Mouse (Mus musculus): ENCODE results near the gene Rnf121. TPM values are rescaled to one million over a fixed set of nuclear protein-coding genes. Genes with fewer than 3 reads are reported as not detected.

Rnf121 gene
- 14.8 and 17.2 TPM in 2 replicates for polyA plus RNA-seq (2012; ENCODE audit: insufficient read depth, insufficient read length, missing spikeins)

GRCm38 (mm10) chr7:102065046-102065891 is at the start of gene Rnf121, which contains the start of the genes Xndc1 and Xntrpc:
Gene Rnf121 (minus strand): TSS chr7:102065469.
Gene Xndc1 (plus strand): TSS chr7:102065511.
Gene Xntrpc (plus strand): TSS chr7:102065713.
- peak within 1 kb of the TSS; percentile 83 for H3K4me3 ChIP-seq (ENCODE audit: insufficient read depth, low read depth, low read length)
- H3K4me1 ChIP-seq (ENCODE audit: control insufficient read depth, insufficient read depth, insufficient read length, low read length) = peaks cover 9% of the 10 kb centered on the region; the same call in 1 of the 2 replicates
- H3K27ac ChIP-seq (replicated peaks; ENCODE audit: low read depth, low read length) = peak within 1 kb of the TSS; percentile 89

GRCm38 (mm10) chr7:102113151-102113729 is 48.0 kb upstream of the Rnf121 start:
- no peak overlapping the region for H3K4me3 ChIP-seq (ENCODE audit: insufficient read depth, low read depth, low read length)
- no peak overlapping the region for H3K27ac ChIP-seq (replicated peaks; ENCODE audit: low read depth, low read length)
- no peaks in the 10 kb centered on the region for H3K4me1 ChIP-seq (ENCODE audit: control insufficient read depth, insufficient read depth, insufficient read length, low read length)

GRCm38 (mm10) chr7:102109746-102110145 is 44.5 kb upstream of the Rnf121 start:
- H3K4me3 ChIP-seq (ENCODE audit: insufficient read depth, low read depth, low read length) = no peak overlapping the region
- H3K4me1 ChIP-seq (ENCODE audit: control insufficient read depth, insufficient read depth, insufficient read length, low read length) = no peaks in the 10 kb centered on the region
- no peak overlapping the region for H3K27ac ChIP-seq (replicated peaks; ENCODE audit: low read depth, low read length)

GRCm38 (mm10) chr7:102109171-102109570 is 43.9 kb upstream of the Rnf121 start, which contains the start of gene Art5:
Gene Art5 (minus strand): TSS chr7:102109489.
- H3K27ac ChIP-seq (replicated peaks; ENCODE audit: low read depth, low read length) = no peak within 1 kb of the TSS

GRCm38 (mm10) chr7:102108206-102108605 is 42.9 kb upstream of the Rnf121 start:
- H3K27ac ChIP-seq (replicated peaks; ENCODE audit: low read depth, low read length) = no peak overlapping the region
- H3K4me3 ChIP-seq (ENCODE audit: insufficient read depth, low read depth, low read length) = no peak overlapping the region
- no peaks in the 10 kb centered on the region for H3K4me1 ChIP-seq (ENCODE audit: control insufficient read depth, insufficient read depth, insufficient read length, low read length)

More at GRCm38 (mm10) chr7:102109171-102109570, 43.9 kb upstream of the Rnf121 start, which contains the start of gene Art5:
- no peak within 1 kb of the TSS for H3K4me3 ChIP-seq (ENCODE audit: insufficient read depth, low read depth, low read length)
- H3K4me1 ChIP-seq (ENCODE audit: control insufficient read depth, insufficient read depth, insufficient read length, low read length) = no peaks in the 10 kb centered on the region

- Histone ChIP-seq H3K4me1 (ENCODE audit: control insufficient read depth, insufficient read depth, insufficient read length, low read length) (no peaks in the 10 kb centered on the region), H3K4me3 (ENCODE audit: insufficient read depth, low read depth, low read length) (no peak overlapping the region), H3K27ac (replicated peaks; ENCODE audit: low read depth, low read length) (no peak overlapping the region)
Observed at GRCm38 (mm10) chr7:102106700-102107141, 41.5 kb upstream of the Rnf121 start.

GRCm38 (mm10) chr7:102104126-102104525 is 38.9 kb upstream of the Rnf121 start:
- Histone ChIP-seq H3K4me3 (ENCODE audit: insufficient read depth, low read depth, low read length) (no peak overlapping the region), H3K27ac (replicated peaks; ENCODE audit: low read depth, low read length) (no peak overlapping the region), H3K4me1 (ENCODE audit: control insufficient read depth, insufficient read depth, insufficient read length, low read length) (peaks cover 7% of the 10 kb centered on the region; the same call in 1 of the 2 replicates)

- no peak overlapping the region for H3K27ac ChIP-seq (replicated peaks; ENCODE audit: low read depth, low read length)
- peaks cover 7% of the 10 kb centered on the region; the same call in 1 of the 2 replicates for H3K4me1 ChIP-seq (ENCODE audit: control insufficient read depth, insufficient read depth, insufficient read length, low read length)
- no peak overlapping the region for H3K4me3 ChIP-seq (ENCODE audit: insufficient read depth, low read depth, low read length)
Observed at GRCm38 (mm10) chr7:102103555-102103954, 38.3 kb upstream of the Rnf121 start.

GRCm38 (mm10) chr7:102102696-102103095 is 37.4 kb upstream of the Rnf121 start:
- Histone ChIP-seq H3K4me1 (ENCODE audit: control insufficient read depth, insufficient read depth, insufficient read length, low read length) (peaks cover 7% of the 10 kb centered on the region; the same call in 1 of the 2 replicates), H3K27ac (replicated peaks; ENCODE audit: low read depth, low read length) (no peak overlapping the region), H3K4me3 (ENCODE audit: insufficient read depth, low read depth, low read length) (no peak overlapping the region)

GRCm38 (mm10) chr7:102102241-102102640 is 37.0 kb upstream of the Rnf121 start:
- no peak overlapping the region for H3K27ac ChIP-seq (replicated peaks; ENCODE audit: low read depth, low read length)
- H3K4me3 ChIP-seq (ENCODE audit: insufficient read depth, low read depth, low read length) = no peak overlapping the region

GRCm38 (mm10) chr7:102101487-102101886 is 36.2 kb upstream of the Rnf121 start, which contains the start of gene Art1:
Gene Art1 (plus strand): TSS chr7:102101743.
- H3K4me1 ChIP-seq (ENCODE audit: control insufficient read depth, insufficient read depth, insufficient read length, low read length) = peaks cover 7% of the 10 kb centered on the region; the same call in 1 of the 2 replicates
- no peak within 1 kb of the TSS; the same call in 1 of the 2 replicates for H3K27ac ChIP-seq (replicated peaks; ENCODE audit: low read depth, low read length)
- no peak within 1 kb of the TSS for H3K4me3 ChIP-seq (ENCODE audit: insufficient read depth, low read depth, low read length)

More at GRCm38 (mm10) chr7:102102241-102102640, 37.0 kb upstream of the Rnf121 start:
- peaks cover 7% of the 10 kb centered on the region; the same call in 1 of the 2 replicates for H3K4me1 ChIP-seq (ENCODE audit: control insufficient read depth, insufficient read depth, insufficient read length, low read length)

GRCm38 (mm10) chr7:102100868-102101267 is 35.6 kb upstream of the Rnf121 start:
- peaks cover 7% of the 10 kb centered on the region; the same call in 1 of the 2 replicates for H3K4me1 ChIP-seq (ENCODE audit: control insufficient read depth, insufficient read depth, insufficient read length, low read length)
- H3K4me3 ChIP-seq (ENCODE audit: insufficient read depth, low read depth, low read length) = no peak overlapping the region
- H3K27ac ChIP-seq (replicated peaks; ENCODE audit: low read depth, low read length) = no peak overlapping the region; the same call in 1 of the 2 replicates

GRCm38 (mm10) chr7:102099760-102100661 is 34.7 kb upstream of the Rnf121 start:
- no peak overlapping the region; the same call in 1 of the 2 replicates for H3K27ac ChIP-seq (replicated peaks; ENCODE audit: low read depth, low read length)
- H3K4me3 ChIP-seq (ENCODE audit: insufficient read depth, low read depth, low read length) = peak overlapping the region; percentile 50
- H3K4me1 ChIP-seq (ENCODE audit: control insufficient read depth, insufficient read depth, insufficient read length, low read length) = peaks cover 7% of the 10 kb centered on the region; the same call in 1 of the 2 replicates

GRCm38 (mm10) chr7:102087336-102087735 is 22.1 kb upstream of the Rnf121 start:
- Histone ChIP-seq H3K27ac (replicated peaks; ENCODE audit: low read depth, low read length) (no peak overlapping the region), H3K4me3 (ENCODE audit: insufficient read depth, low read depth, low read length) (no peak overlapping the region), H3K4me1 (ENCODE audit: control insufficient read depth, insufficient read depth, insufficient read length, low read length) (no peaks in the 10 kb centered on the region)

Data from brown adipose tissue, adult 24 weeks (tissue).